ENCODE assay signal across 9 mouse cellular contexts in genomic region chr3:127791595-127792561, GRCm38 (mm10). TPM values are rescaled to one million over a fixed set of nuclear protein-coding genes. Genes with fewer than 3 reads are reported as not detected.
A peak's percentile ranks its signal among the peaks of the same experiment; 100 is the strongest.
DNase-seq lines count a peak whose midpoint lies in the region; ATAC-seq and TF ChIP-seq lines count a peak whose summit lies in the region.
"Had no signal": no experiment of that assay in that cellular context is flagged by ENCODE, and none has a peak within 500 bp of the region (broad histone marks: within the 10 kb centered on the region; RNA-seq: fewer than 3 reads in every experiment).

No protein-coding gene starts in this region.

- H3K4me2 ChIP-seq in CH12.LX (ENCODE audit: insufficient read depth, low read depth, poor library complexity, severe bottlenecking), result peak overlapping the region; percentile 97
- peak overlapping the region; percentile 98; the same call in 1 of the 2 replicates for H3K4me2 ChIP-seq in forebrain, postnatal 0 days (ENCODE audit: low read depth)
- H3K4me2 ChIP-seq in midbrain, embryonic 13.5 days (replicated peaks), result peak overlapping the region; percentile 97

- H3K36me3 ChIP-seq in heart, embryonic 10.5 days, result no peaks in the 10 kb centered on the region
- H3K36me3 ChIP-seq in CH12.LX (replicated peaks in 1 of 2; ENCODE audit: control insufficient read depth in 1 of 2, insufficient read depth in 1 of 2, low read length in 1 of 2), result peaks cover 0 to 7% of the 10 kb centered on the region in 2 experiments
- no peaks in the 10 kb centered on the region for H3K36me3 ChIP-seq in forebrain, postnatal 0 days (ENCODE audit: insufficient read depth)
- no peaks in the 10 kb centered on the region for H3K36me3 ChIP-seq in midbrain, embryonic 13.5 days

- dilution Hi-C loops in CH12.LX (cut with MboI; ENCODE audit: extremely low pct_ligation_motif_present, extremely low pct_unique_long_range_greater_than_20kb, low sequenced_read_pairs), result no loop called here

- TF ChIP-seq POLR2A in CH12.LX (IDR thresholded peaks at IDR 0.05; ENCODE audit: low read depth, low read length), result no peak

- 48% methylated on average over 4 of the region's 4 CpGs for WGBS in heart, embryonic 10.5 days
- 55% methylated on average over 4 of the region's 4 CpGs for WGBS in forebrain, postnatal 0 days
- WGBS in midbrain, embryonic 13.5 days, result 62% methylated on average over 4 of the region's 4 CpGs

- H3K27me3 ChIP-seq in heart, embryonic 10.5 days (ENCODE audit: insufficient read depth, poor library complexity, severe bottlenecking), result peaks cover 46% of the 10 kb centered on the region
- peaks cover 8% of the 10 kb centered on the region for H3K27me3 ChIP-seq in CH12.LX (replicated peaks)
- peaks cover 14% of the 10 kb centered on the region for H3K27me3 ChIP-seq in forebrain, postnatal 0 days (ENCODE audit: insufficient read depth, low read length)
- H3K27me3 ChIP-seq in midbrain, embryonic 13.5 days, result peaks cover 54% of the 10 kb centered on the region

- no peaks in the 10 kb centered on the region for H3K9me3 ChIP-seq in heart, embryonic 10.5 days
- H3K9me3 ChIP-seq in CH12.LX (replicated peaks; ENCODE audit: low read length), result no peaks in the 10 kb centered on the region
- no peaks in the 10 kb centered on the region for H3K9me3 ChIP-seq in forebrain, postnatal 0 days (ENCODE audit: low read length)
- H3K9me3 ChIP-seq in midbrain, embryonic 13.5 days, result 0 out of 2 replicates have a peak, but pooled peaks cover 2% of the 10 kb centered on the region

- no peak for DNase-seq in heart, embryonic 10.5 days (ENCODE audit: low spot score)
- no peak for DNase-seq in heart, postnatal 36 days
- DNase-seq in CH12.LX (ENCODE audit: extremely low read depth), result no peak
- no peak for DNase-seq in forebrain, postnatal 0 days
- no peak for DNase-seq in left cerebral cortex, adult 11 months (ENCODE audit: low spot score)
- no peak for DNase-seq in urinary bladder, postnatal 25 days (ENCODE audit: low spot score)
- DNase-seq in layer of hippocampus, postnatal 10 days (ENCODE audit: low spot score in 2 of 2), result no peak
- DNase-seq: right cerebral cortex, postnatal 14 days had no signal

- H3K4me3 ChIP-seq in heart, embryonic 10.5 days, result peak overlapping the region; percentile 80
- H3K4me3 ChIP-seq in CH12.LX (replicated peaks in 1 of 3; ENCODE audit: low read depth in 2 of 3, low read length in 2 of 3, poor library complexity in 1 of 3), result peak overlapping the region in 1 of 3 experiments; percentile 5
- no peak overlapping the region for H3K4me3 ChIP-seq in forebrain, postnatal 0 days (ENCODE audit: low read depth, low read length)
- H3K4me3 ChIP-seq in midbrain, embryonic 13.5 days (replicated peaks), result no peak overlapping the region

- no peaks in the 10 kb centered on the region for H3K79me2 ChIP-seq in CH12.LX (replicated peaks; ENCODE audit: control insufficient read depth, extremely low read depth, insufficient read depth, poor library complexity, severe bottlenecking)

- H3K4me1 ChIP-seq in heart, embryonic 10.5 days, result peaks cover 16% of the 10 kb centered on the region
- H3K4me1 ChIP-seq in CH12.LX (ENCODE audit: control insufficient read depth in 1 of 2, insufficient read depth in 2 of 2), result peaks cover 3 to 29% of the 10 kb centered on the region in 2 experiments; a peak in 3 of 4 replicates
- H3K4me1 ChIP-seq in forebrain, postnatal 0 days (ENCODE audit: insufficient read depth), result 0 out of 2 replicates have a peak, but pooled peaks cover 5% of the 10 kb centered on the region
- peaks cover 21% of the 10 kb centered on the region for H3K4me1 ChIP-seq in midbrain, embryonic 13.5 days (replicated peaks)

- ATAC-seq in forebrain, postnatal 0 days, result no peak
- no peak for ATAC-seq in midbrain, embryonic 13.5 days

- intact Hi-C loops in heart, postnatal 36 days (cut with DNase I), result loop anchor here (5.0 kb wide), 1 partner anchor 45 kb away; the partner anchor contains the start of gene Ap1ar

- TF ChIP-seq RAD21 in CH12.LX (IDR thresholded peaks at IDR 0.05; ENCODE audit: low read depth, low read length), result no peak

- no peak for TF ChIP-seq CTCF in CH12.LX (conservative IDR thresholded peaks at IDR 0.05 in 1 of 2, IDR thresholded peaks at IDR 0.05 in 1 of 2; ENCODE audit: low read depth in 2 of 2, low read length in 2 of 2)
- TF ChIP-seq CTCF in forebrain, postnatal 0 days (IDR thresholded peaks at IDR 0.05; ENCODE audit: low read depth), result no peak

- H3K27ac ChIP-seq in heart, embryonic 10.5 days, result no peak overlapping the region
- H3K27ac ChIP-seq in CH12.LX (ENCODE audit: insufficient read depth, low read depth), result no peak overlapping the region
- no peak overlapping the region for H3K27ac ChIP-seq in forebrain, postnatal 0 days (ENCODE audit: low read depth, low read length)
- no peak overlapping the region for H3K27ac ChIP-seq in midbrain, embryonic 13.5 days

- no peak for TF ChIP-seq EP300 in CH12.LX (IDR thresholded peaks at IDR 0.05; ENCODE audit: low read length)

- in situ Hi-C loops in CH12.LX (cut with MboI; ENCODE audit: low pct_ligation_motif_present, low pct_unique_long_range_greater_than_20kb, low sequenced_read_pairs), result no loop called here

- no peak overlapping the region for H3K9ac ChIP-seq in CH12.LX (ENCODE audit: insufficient read depth, low read depth)
- no peak overlapping the region for H3K9ac ChIP-seq in forebrain, postnatal 0 days
- H3K9ac ChIP-seq in midbrain, embryonic 13.5 days (replicated peaks), result no peak overlapping the region

TF ChIP-seq in CH12.LX, 34 proteins besides CTCF, POLR2A, EP300 and RAD21:
- TF ChIP-seq NRF1 (IDR thresholded peaks at IDR 0.05; ENCODE audit: low read depth, low read length) (no peak), POLR2AphosphoS2 (IDR thresholded peaks at IDR 0.05; ENCODE audit: low read depth, low read length) (no peak)

RNA-seq across cellular contexts. Expression of gene Tifa, which starts 2.3 kb away (rescaled TPM):
- polyA plus RNA-seq in heart, embryonic 10.5 days (2016; fragmentation: Nextera tagmentation; extraction: Ambion mirVana), result 2.0 and 2.6 TPM in 2 replicates
- total RNA-seq in heart, postnatal 36 days (2021), result 1 to 10 TPM; 2.9 to 3.1 TPM
- total RNA-seq in CH12.LX (2012; rRNA removed), result 1.4 and 1.7 TPM in 2 replicates
- 2.8 and 3.1 TPM in 2 replicates for total RNA-seq in CH12.LX (2014; rRNA removed)
- 2.3 and 3.2 TPM in 2 replicates for polyA plus RNA-seq in CH12.LX (2012; ENCODE audit: insufficient read length, low read depth)
- total RNA-seq in forebrain, postnatal 0 days (2014; rRNA removed), result 2.4 and 4.2 TPM in 2 replicates
- polyA plus RNA-seq in forebrain, postnatal 0 days (2015; fragmentation: Nextera tagmentation; extraction: Ambion mirVana), result 2.6 and 2.7 TPM in 2 replicates
- 3.2 and 3.7 TPM in 2 replicates for polyA plus RNA-seq in midbrain, embryonic 13.5 days (2015; fragmentation: Nextera tagmentation; extraction: Ambion mirVana)
- total RNA-seq in layer of hippocampus, postnatal 10 days (2021), result 1 to 10 TPM; 3.8 to 3.9 TPM

RNA-seq across cellular contexts. Expression of gene Alpk1, which starts 11.6 kb away (rescaled TPM):
- 0.92 and 1.0 TPM in 2 replicates for polyA plus RNA-seq in heart, embryonic 10.5 days (2016; fragmentation: Nextera tagmentation; extraction: Ambion mirVana)
- 1 to 10 TPM; 2.7 to 4.1 TPM for total RNA-seq in heart, postnatal 36 days (2021)
- total RNA-seq in CH12.LX (2012; rRNA removed), result 1.3 and 1.8 TPM in 2 replicates
- total RNA-seq in CH12.LX (2014; rRNA removed), result 1.4 TPM in 2 replicates
- polyA plus RNA-seq in CH12.LX (2012; ENCODE audit: insufficient read length, low read depth), result 1.5 and 1.6 TPM in 2 replicates
- 1.3 and 3.5 TPM in 2 replicates for total RNA-seq in forebrain, postnatal 0 days (2014; rRNA removed)
- 0.30 and 0.39 TPM in 2 replicates for polyA plus RNA-seq in forebrain, postnatal 0 days (2015; fragmentation: Nextera tagmentation; extraction: Ambion mirVana)
- 0.76 and 1.0 TPM in 2 replicates for polyA plus RNA-seq in midbrain, embryonic 13.5 days (2015; fragmentation: Nextera tagmentation; extraction: Ambion mirVana)
- 1 to 10 TPM; 7.9 to 9.2 TPM for total RNA-seq in layer of hippocampus, postnatal 10 days (2021)

RNA-seq across cellular contexts. Expression of gene Ap1ar, which starts 45.4 kb away (rescaled TPM):
- polyA plus RNA-seq in heart, embryonic 10.5 days (2016; fragmentation: Nextera tagmentation; extraction: Ambion mirVana), result 38.2 and 58.5 TPM in 2 replicates
- 10 to 100 TPM; 14.5 to 19.0 TPM for total RNA-seq in heart, postnatal 36 days (2021)
- total RNA-seq in CH12.LX (2012; rRNA removed) (45.7 and 45.8 TPM in 2 replicates), CH12.LX (2014; rRNA removed) (51.2 and 55.4 TPM in 2 replicates)
- 62.6 and 64.4 TPM in 2 replicates for polyA plus RNA-seq in CH12.LX (2012; ENCODE audit: insufficient read length, low read depth)
- 119 and 124 TPM in 2 replicates for total RNA-seq in forebrain, postnatal 0 days (2014; rRNA removed)
- 44.7 and 68.0 TPM in 2 replicates for polyA plus RNA-seq in forebrain, postnatal 0 days (2015; fragmentation: Nextera tagmentation; extraction: Ambion mirVana)
- polyA plus RNA-seq in midbrain, embryonic 13.5 days (2015; fragmentation: Nextera tagmentation; extraction: Ambion mirVana), result 70.8 and 75.9 TPM in 2 replicates
- total RNA-seq in layer of hippocampus, postnatal 10 days (2021), result 10 to 100 TPM; 76.8 to 82.4 TPM
